Mouse (Mus musculus): Measurements from ENCODE around the gene Snx12. TPM values are rescaled to one million over a fixed set of nuclear protein-coding genes. Genes with fewer than 3 reads are reported as not detected.
A peak's percentile ranks its signal among the peaks of the same experiment; 100 is the strongest.

The Snx12 gene
- polyA plus RNA-seq (2016; fragmentation: Nextera tagmentation; extraction: Ambion mirVana) = 68.5 and 71.1 TPM in 2 replicates

- H3K27me3 ChIP-seq (ENCODE audit: poor library complexity, severe bottlenecking) = peaks cover 74% of the 10 kb centered on the region
- peak within 1 kb of the TSS; percentile 90 for H3K27ac ChIP-seq
- peak within 1 kb of the TSS; percentile 67 for H3K4me3 ChIP-seq
- H3K4me1 ChIP-seq = peaks cover 6% of the 10 kb centered on the region
- WGBS = 17% methylated on average over 55 of the region's 55 CpGs
- peak; percentile 79 for DNase-seq (ENCODE audit: extremely low spot score, low spot score)
- H3K9me3 ChIP-seq = no peaks in the 10 kb centered on the region
- H3K36me3 ChIP-seq (replicated peaks) = peaks cover 10% of the 10 kb centered on the region
Measured at GRCm38 (mm10) chrX:101221834-101222795, at the start of gene Snx12. Snx12 (minus strand) TSS chrX:101222563.

- H3K27me3 ChIP-seq (ENCODE audit: poor library complexity, severe bottlenecking) = peaks cover 80% of the 10 kb centered on the region
- H3K4me3 ChIP-seq = no peak within 1 kb of the TSS
- H3K9me3 ChIP-seq = no peaks in the 10 kb centered on the region
- no peak within 1 kb of the TSS for H3K27ac ChIP-seq
- no peak for DNase-seq (ENCODE audit: extremely low spot score, low spot score)
- 68% methylated on average over 3 of the region's 3 CpGs for WGBS
- peaks cover 9% of the 10 kb centered on the region; the same call in 1 of the 2 replicates for H3K4me1 ChIP-seq
- H3K36me3 ChIP-seq (replicated peaks) = no peaks in the 10 kb centered on the region
Measured at GRCm38 (mm10) chrX:101268755-101269124, 46.4 kb upstream of the Snx12 start, which contains the start of gene Gm20489. Gm20489 (minus strand) TSS chrX:101269023.

DNA sequence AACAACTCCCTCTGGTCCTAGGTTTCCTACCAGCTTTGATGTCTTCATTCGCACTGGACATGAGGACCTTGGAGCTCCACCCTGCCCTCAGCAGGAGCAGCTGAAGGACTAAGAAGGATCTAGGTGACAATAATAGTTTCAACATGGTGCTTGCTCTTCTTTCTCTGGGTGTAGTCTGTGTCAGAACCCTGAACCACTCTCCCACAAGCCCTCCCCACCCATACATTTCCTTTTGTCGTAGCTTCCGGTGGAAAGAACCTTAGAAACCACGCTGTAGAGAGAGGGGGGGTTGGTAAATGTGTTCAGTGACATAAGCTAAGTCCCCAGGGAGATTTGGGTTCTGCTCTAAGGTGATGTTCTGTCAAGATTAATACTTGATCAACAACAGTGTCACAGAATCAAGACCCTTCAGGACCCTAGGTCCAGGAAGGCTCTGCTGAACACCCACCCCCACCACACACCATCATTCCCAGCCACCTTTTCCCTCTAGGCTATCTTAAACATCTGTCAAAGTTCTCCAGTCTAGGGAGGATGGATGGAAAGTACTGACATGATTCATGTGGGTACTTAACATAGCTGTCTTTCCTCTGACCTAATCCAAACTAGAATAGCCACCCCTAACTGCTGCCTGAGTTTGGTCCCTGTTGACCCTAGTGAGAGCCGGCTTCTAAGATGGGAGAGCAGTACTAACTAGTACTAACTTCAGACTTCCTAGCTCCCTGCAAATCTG is 45.8 kb upstream of the Snx12 start, which contains the start of gene Il2rg:
Gene Il2rg, minus strand, starts transcription at position 231 of the 730 bp plus-strand sequence.
- Histone ChIP-seq H3K9me3 (no peaks in the 10 kb centered on the region), H3K36me3 (replicated peaks) (no peaks in the 10 kb centered on the region), H3K27ac (no peak within 1 kb of the TSS), H3K27me3 (ENCODE audit: poor library complexity, severe bottlenecking) (peaks cover 79% of the 10 kb centered on the region), H3K4me3 (no peak within 1 kb of the TSS), H3K4me1 (peaks cover 5% of the 10 kb centered on the region; the same call in 1 of the 2 replicates)
- 84% methylated on average over 5 of the region's 5 CpGs for WGBS
- DNase-seq (ENCODE audit: extremely low spot score, low spot score) = no peak

DNA sequence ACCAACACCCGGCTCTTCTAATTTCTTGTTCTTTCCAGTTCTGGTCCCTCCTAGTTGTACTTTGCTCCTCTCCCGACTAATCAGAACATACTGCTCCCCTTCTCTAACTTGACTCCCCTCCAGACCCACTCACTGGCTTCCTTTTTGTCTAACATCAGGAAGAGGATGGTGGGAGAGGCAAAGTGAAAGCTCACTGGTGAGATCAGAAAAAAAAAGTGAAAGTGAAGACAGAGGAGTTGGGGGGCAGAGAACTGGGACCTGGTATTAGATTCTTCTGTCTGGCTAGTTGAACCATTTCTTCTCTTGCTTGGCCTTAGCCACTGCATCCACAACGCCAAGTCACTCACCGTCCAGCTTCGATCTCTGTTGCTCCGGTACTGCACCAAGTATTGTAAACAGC is 44.3 kb upstream of the Snx12 start:
- peaks cover 69% of the 10 kb centered on the region for H3K27me3 ChIP-seq (ENCODE audit: poor library complexity, severe bottlenecking)
- H3K4me1 ChIP-seq = 0 out of 2 replicates have a peak, but pooled peaks cover 2% of the 10 kb centered on the region
- H3K9me3 ChIP-seq = no peaks in the 10 kb centered on the region
- H3K36me3 ChIP-seq (replicated peaks) = no peaks in the 10 kb centered on the region
- H3K4me3 ChIP-seq = no peak overlapping the region
- no peak overlapping the region for H3K27ac ChIP-seq
- WGBS = 94% methylated on average over 6 of the region's 6 CpGs
- DNase-seq (ENCODE audit: extremely low spot score, low spot score) = no peak

DNA sequence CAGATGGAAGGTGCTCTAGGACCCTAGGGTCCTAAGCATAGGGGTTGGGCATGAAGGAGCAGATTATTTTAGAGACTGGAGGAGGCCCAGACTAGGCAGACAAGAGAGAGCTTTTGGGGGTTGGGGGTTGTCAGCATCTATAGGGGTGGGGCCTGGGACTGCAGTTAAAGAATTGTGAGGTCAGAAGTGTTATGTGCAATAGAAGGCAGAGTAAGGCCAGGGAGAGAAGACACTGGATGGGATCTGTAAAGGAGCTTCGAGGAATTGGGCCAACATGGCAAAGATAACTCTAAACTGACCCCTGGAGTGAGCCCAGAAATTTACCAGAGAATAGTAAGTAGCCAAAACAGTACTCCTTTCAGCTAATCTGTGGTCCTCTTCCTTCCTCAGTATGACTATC is 41.5 kb upstream of the Snx12 start, which contains the start of gene Gm614:
Gene Gm614, minus strand, starts transcription at position 101 of the 400 bp plus-strand sequence.
- Histone ChIP-seq H3K4me1 (peaks cover 26% of the 10 kb centered on the region), H3K27ac (no peak within 1 kb of the TSS), H3K36me3 (replicated peaks) (peaks cover 3% of the 10 kb centered on the region), H3K27me3 (ENCODE audit: poor library complexity, severe bottlenecking) (peaks cover 71% of the 10 kb centered on the region), H3K9me3 (no peaks in the 10 kb centered on the region), H3K4me3 (no peak within 1 kb of the TSS)
- DNase-seq (ENCODE audit: extremely low spot score, low spot score) = no peak
- WGBS = 90% methylated on average over 1 of the region's 1 CpGs

- H3K27ac ChIP-seq = peak overlapping the region; percentile 83
- H3K9me3 ChIP-seq = no peaks in the 10 kb centered on the region
- WGBS = 23% methylated on average over 13 of the region's 13 CpGs
- H3K4me1 ChIP-seq = peaks cover 32% of the 10 kb centered on the region
- peak; percentile 64 for DNase-seq (ENCODE audit: extremely low spot score, low spot score)
- peaks cover 73% of the 10 kb centered on the region for H3K27me3 ChIP-seq (ENCODE audit: poor library complexity, severe bottlenecking)
- H3K36me3 ChIP-seq (replicated peaks) = peaks cover 17% of the 10 kb centered on the region
- H3K4me3 ChIP-seq = peak overlapping the region; percentile 22; the same call in 1 of the 2 replicates
Measured at GRCm38 (mm10) chrX:101260441-101261325, 38.3 kb upstream of the Snx12 start.

GRCm38 (mm10) chrX:101256603-101257002 is 34.2 kb upstream of the Snx12 start:
- Histone ChIP-seq H3K36me3 (replicated peaks) (peaks cover 17% of the 10 kb centered on the region), H3K9me3 (0 out of 2 replicates have a peak, but pooled peaks cover 4% of the 10 kb centered on the region), H3K4me1 (peaks cover 39% of the 10 kb centered on the region), H3K27ac (no peak overlapping the region), H3K27me3 (ENCODE audit: poor library complexity, severe bottlenecking) (peaks cover 61% of the 10 kb centered on the region), H3K4me3 (no peak overlapping the region)
- no peak for DNase-seq (ENCODE audit: extremely low spot score, low spot score)
- 86% methylated on average over 13 of the region's 13 CpGs for WGBS

GRCm38 (mm10) chrX:101254740-101255139 is 32.4 kb upstream of the Snx12 start:
- H3K27me3 ChIP-seq (ENCODE audit: poor library complexity, severe bottlenecking) = peaks cover 47% of the 10 kb centered on the region
- peak overlapping the region; percentile 63 for H3K4me3 ChIP-seq
- H3K36me3 ChIP-seq (replicated peaks) = peaks cover 17% of the 10 kb centered on the region
- H3K9me3 ChIP-seq = 0 out of 2 replicates have a peak, but pooled peaks cover 4% of the 10 kb centered on the region
- WGBS = 19% methylated on average over 26 of the region's 26 CpGs
- peaks cover 22% of the 10 kb centered on the region for H3K4me1 ChIP-seq
- peak; percentile 16 for DNase-seq (ENCODE audit: extremely low spot score, low spot score)
- peak overlapping the region; percentile 86 for H3K27ac ChIP-seq

DNA sequence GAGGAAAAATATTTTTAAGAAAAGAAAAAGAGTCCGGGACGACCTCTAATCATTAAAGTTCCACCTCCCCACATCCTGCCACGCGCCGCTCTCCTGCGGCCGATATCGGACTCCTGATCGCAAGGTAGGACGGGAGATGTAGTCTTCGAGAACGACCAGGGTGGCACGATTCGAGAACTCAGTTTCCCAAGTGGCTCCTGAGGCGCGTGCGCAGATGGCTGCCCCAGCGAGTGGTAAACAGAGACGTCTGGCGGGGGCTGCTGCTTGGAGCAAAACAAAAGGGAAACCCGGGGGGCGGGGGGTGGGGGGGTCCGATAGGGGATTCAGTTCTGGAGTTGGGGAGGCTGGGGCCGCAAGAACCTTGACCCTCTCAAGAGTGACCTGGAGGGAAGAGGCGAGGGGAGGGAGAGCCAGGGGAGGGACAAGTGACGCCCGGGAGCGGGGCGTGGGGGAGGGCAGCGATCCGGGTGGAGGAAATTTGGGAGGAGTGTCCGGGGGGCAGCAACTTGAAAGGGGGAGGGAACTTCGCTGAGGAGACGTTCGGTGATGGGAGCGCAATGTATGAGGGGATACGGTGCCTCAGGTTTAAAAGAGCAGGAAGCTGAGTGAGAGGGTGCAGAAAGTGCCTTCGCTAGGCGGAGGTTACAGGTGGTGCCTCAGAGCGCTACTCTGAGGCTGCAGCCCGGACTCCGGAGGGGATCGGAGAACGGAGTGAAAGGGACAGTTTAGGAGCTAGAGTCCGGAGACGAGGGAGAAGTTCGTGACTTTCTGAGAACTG is 31.8 kb upstream of the Snx12 start, which contains the start of gene Foxo4:
Gene Foxo4, plus strand, starts transcription at position 577 of the 778 bp plus-strand sequence.
- Histone ChIP-seq H3K27ac (peak within 1 kb of the TSS; percentile 86), H3K27me3 (ENCODE audit: poor library complexity, severe bottlenecking) (peaks cover 47% of the 10 kb centered on the region), H3K4me1 (peaks cover 16% of the 10 kb centered on the region), H3K36me3 (replicated peaks) (peaks cover 16% of the 10 kb centered on the region), H3K9me3 (0 out of 2 replicates have a peak, but pooled peaks cover 4% of the 10 kb centered on the region), H3K4me3 (peak within 1 kb of the TSS; percentile 63)
- peak; percentile 83 for DNase-seq (ENCODE audit: extremely low spot score, low spot score)
- WGBS = 16% methylated on average over 46 of the region's 47 CpGs

DNA sequence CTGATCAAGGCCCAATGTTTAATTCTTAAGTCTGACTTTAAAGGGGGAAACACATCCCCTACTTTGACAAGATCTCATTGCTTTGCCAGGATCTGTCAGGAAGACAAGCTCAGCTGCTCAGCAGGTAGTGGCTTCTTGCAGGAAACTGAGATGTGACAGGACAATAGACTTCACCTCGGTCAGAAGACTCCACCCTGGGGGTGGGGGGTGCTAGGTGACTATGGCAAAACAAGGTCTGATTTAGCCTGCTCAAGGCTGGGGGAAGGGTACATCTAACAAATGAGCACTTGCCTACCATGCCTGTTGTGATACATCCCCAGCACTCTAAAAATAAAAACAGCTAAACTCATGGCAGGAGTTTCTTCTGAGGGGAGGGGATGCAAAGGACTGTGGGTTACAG is 22.6 kb upstream of the Snx12 start:
- Histone ChIP-seq H3K36me3 (replicated peaks) (no peaks in the 10 kb centered on the region), H3K27me3 (ENCODE audit: poor library complexity, severe bottlenecking) (peaks cover 32% of the 10 kb centered on the region), H3K4me3 (no peak overlapping the region), H3K4me1 (no peaks in the 10 kb centered on the region), H3K9me3 (no peaks in the 10 kb centered on the region), H3K27ac (no peak overlapping the region)
- no peak for DNase-seq (ENCODE audit: extremely low spot score, low spot score)
- WGBS = 25% methylated on average over 1 of the region's 1 CpGs

GRCm38 (mm10) chrX:101222796-101223162 is 416 bp upstream of the Snx12 start:
- Histone ChIP-seq H3K27me3 (ENCODE audit: poor library complexity, severe bottlenecking) (peaks cover 72% of the 10 kb centered on the region), H3K27ac (peak overlapping the region; percentile 90), H3K4me3 (peak overlapping the region; percentile 67), H3K36me3 (replicated peaks) (peaks cover 10% of the 10 kb centered on the region), H3K4me1 (peaks cover 6% of the 10 kb centered on the region), H3K9me3 (no peaks in the 10 kb centered on the region)
- DNase-seq (ENCODE audit: extremely low spot score, low spot score) = no peak
- 38% methylated on average over 7 of the region's 7 CpGs for WGBS
